Mouse (Mus musculus) lung, postnatal 0 days (tissue): ENCODE measurements at regions not wholly inside any gene's neighbourhood (a gene's known extent, or its start where the extent isn't known, plus 50 kb on each side); places are given as distances from the start of the nearest gene placed in this dataset.

Source experiments
- CTCF ChIP-seq: IDR thresholded peaks from 2 replicates; pipeline ENCODE4 v1.5.1; 2016; ENCODE audit warnings: antibody characterized with exemption, mild to moderate bottlenecking
- EP300 ChIP-seq: IDR thresholded peaks from 2 replicates; pipeline ENCODE4 v1.6.1; 2016; ENCODE audit warnings: antibody characterized with exemption, mild to moderate bottlenecking, control low read depth

DNA sequence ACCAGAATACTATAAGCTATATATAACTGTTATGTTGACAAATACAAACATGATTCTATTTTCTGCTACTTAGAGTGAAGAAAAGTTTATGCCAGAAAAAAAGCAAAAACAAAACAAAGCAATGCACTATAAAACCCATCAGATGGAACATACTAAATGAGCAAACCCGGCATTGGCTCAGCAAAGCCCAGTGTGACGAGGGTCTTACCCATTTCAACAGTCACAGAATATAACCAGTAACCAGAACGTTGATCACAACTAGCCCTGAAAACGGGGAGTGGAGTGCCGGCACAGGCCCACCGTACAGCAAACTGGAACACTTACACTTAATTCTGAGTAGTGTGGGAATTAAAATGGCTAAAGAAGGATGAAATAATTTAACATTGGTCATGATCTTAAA is 66.0 kb upstream of the BC052040 start:
- TF ChIP-seq CTCF (no peak), EP300 (no peak)
